Mouse (Mus musculus) liver, embryonic 14.5 days (tissue): ENCODE results near the gene Rho. TPM values are rescaled to one million over a fixed set of nuclear protein-coding genes. Genes with fewer than 3 reads are reported as not detected.
A peak's percentile ranks its signal among the peaks of the same experiment; 100 is the strongest.

Experiments used
- ATAC-seq: fragments of 200-750 bp; cut with Nextera tagmentation; 2 replicates; pipeline ENCODE4 v1.8.0; 2017; ENCODE audit warnings: moderate number of reproducible peaks, mild to moderate bottlenecking, moderate library complexity; ENCODE audit not compliant: insufficient read depth
- DNase-seq, 3 experiments: peaks; one replicate each; pipeline ENCODE4 v3.0.0-alpha.2; 2012 to 2013; ENCODE audit warnings: low read depth in 3 of 3, low spot score in 3 of 3
- H3K27ac ChIP-seq: fragments of 300-500 bp; sonication (generic); 2 replicates; pipeline ENCODE4 v1.5.1; 2014; ENCODE audit warnings: moderate library complexity, mild to moderate bottlenecking, control low read depth, inconsistent platforms
- H3K27me3 ChIP-seq: fragments of 300-500 bp; sonication (generic); 2 replicates; pipeline ENCODE4 v1.6.1; 2014; ENCODE audit warnings: mild to moderate bottlenecking, low read length, moderate library complexity; ENCODE audit not compliant: control insufficient read depth, insufficient read depth
- H3K36me3 ChIP-seq: fragments of 300-500 bp; sonication (generic); replicated peaks from 2 replicates; pipeline ENCODE4 v1.6.1; 2014; ENCODE audit warnings: low read depth; ENCODE audit not compliant: control insufficient read depth, insufficient read depth
- H3K4me1 ChIP-seq, 2 experiments: fragments of 200-500 bp in 1 of 2; fragments of 300-500 bp in 1 of 2; sonication (generic) in 1 of 2; replicated peaks; 2 replicates each; pipeline ENCODE4 v1.6.1; 2012 to 2014; ENCODE audit warnings: antibody characterized with exemption in 1 of 2, inconsistent platforms in 1 of 2, low read length in 1 of 2; ENCODE audit not compliant: control insufficient read depth in 2 of 2, insufficient read depth in 2 of 2
- H3K4me2 ChIP-seq: fragments of 300-500 bp; sonication (generic); 2 replicates; pipeline ENCODE4 v1.6.1; 2014; ENCODE audit warnings: low read depth, mild to moderate bottlenecking, control low read depth, moderate library complexity
- H3K4me3 ChIP-seq, 2 experiments: fragments of 200-500 bp in 1 of 2; fragments of 300-500 bp in 1 of 2; sonication (generic) in 1 of 2; 2 replicates each; pipeline ENCODE4 v1.5.1; 2012 to 2014; ENCODE audit warnings: low read depth in 2 of 2, low read length in 2 of 2, mild to moderate bottlenecking in 2 of 2, control low read depth in 1 of 2, inconsistent platforms in 1 of 2, moderate library complexity in 1 of 2; ENCODE audit not compliant: insufficient read depth in 1 of 2
- H3K9ac ChIP-seq: fragments of 300-500 bp; sonication (generic); replicated peaks from 2 replicates; pipeline ENCODE4 v1.6.1; 2014; ENCODE audit warnings: mild to moderate bottlenecking, control low read depth, moderate library complexity
- H3K9me3 ChIP-seq: fragments of 300-500 bp; sonication (generic); 2 replicates; pipeline ENCODE4 v1.6.1; 2016; ENCODE audit warnings: low read length, mixed read lengths; ENCODE audit not compliant: control insufficient read depth
- CTCF ChIP-seq: IDR thresholded peaks from 2 replicates; pipeline ENCODE4 v1.5.1; 2016; ENCODE audit warnings: antibody characterized with exemption, low read depth, control low read depth
- EP300 ChIP-seq: IDR thresholded peaks from 2 replicates; pipeline ENCODE4 v1.6.1; 2016; ENCODE audit warnings: antibody characterized with exemption, low read depth
- WGBS: fragments of 180-500 bp; shearing (Covaris S2); extraction: QIAGEN DNeasy Blood & Tissue Kit; methylation state at CpG from one replicate; pipeline ENCODE4 v1.1.7; 2014; ENCODE audit not compliant: insufficient replicate concordance; 5-methylcytosine and 5-hydroxymethylcytosine counted together
- polyA plus RNA-seq, 2 experiments: library from polyadenylated mRNA; depleted of rRNA in 1 of 2; stranded (reverse) in 1 of 2; unstranded in 1 of 2; fragments of >200 nt; fragmentation: Nextera tagmentation in 1 of 2; extraction: Ambion mirVana in 1 of 2; gene quantifications; 2 replicates each; pipeline versions ENCODE4 v1.2.1 to v1.2.3; 2012 to 2014

The Rho gene
- polyA plus RNA-seq, 2 experiments = 0.03 TPM; not detected in 1

GRCm38 (mm10) chr6:115897926-115898520, 33.5 kb upstream of the Rho start:
- H3K4me2 ChIP-seq = no peak overlapping the region
- H3K4me1 ChIP-seq = no peaks in the 10 kb centered on the region; a peak in 1 of 4 replicates
- WGBS = 53% methylated on average over 7 of the region's 7 CpGs
- no peaks in the 10 kb centered on the region for H3K27me3 ChIP-seq
- no peak for TF ChIP-seq CTCF
- H3K36me3 ChIP-seq = no peaks in the 10 kb centered on the region
- H3K9me3 ChIP-seq = no peaks in the 10 kb centered on the region
- H3K9ac ChIP-seq = no peak overlapping the region
- no peak overlapping the region for H3K4me3 ChIP-seq
- ATAC-seq (no peak), DNase-seq (no peak)
- no peak overlapping the region for H3K27ac ChIP-seq

GRCm38 (mm10) chr6:115901062-115901461, 30.5 kb upstream of the Rho start:
- H3K4me2 ChIP-seq = no peak overlapping the region
- ATAC-seq = no peak
- H3K27me3 ChIP-seq = no peaks in the 10 kb centered on the region
- peak in 1 of 3 experiments; percentile 17 for DNase-seq
- no peak overlapping the region for H3K9ac ChIP-seq
- H3K4me1 ChIP-seq = peaks cover 0 to 2% of the 10 kb centered on the region in 2 experiments; a peak in 1 of 4 replicates
- TF ChIP-seq EP300 (no peak), CTCF (peak; percentile 76)
- no peak overlapping the region for H3K27ac ChIP-seq
- WGBS = 5% methylated on average over 3 of the region's 3 CpGs
- H3K4me3 ChIP-seq = no peak overlapping the region
- no peaks in the 10 kb centered on the region for H3K36me3 ChIP-seq
- no peaks in the 10 kb centered on the region for H3K9me3 ChIP-seq

GRCm38 (mm10) chr6:115901489-115901931, 30.0 kb upstream of the Rho start:
- Histone ChIP-seq H3K27ac (no peak overlapping the region), H3K9ac (no peak overlapping the region), H3K9me3 (no peaks in the 10 kb centered on the region), H3K4me1 (peaks cover 0 to 2% of the 10 kb centered on the region in 2 experiments; a peak in 1 of 4 replicates), H3K4me2 (no peak overlapping the region), H3K36me3 (no peaks in the 10 kb centered on the region), H3K27me3 (no peaks in the 10 kb centered on the region), H3K4me3 (no peak overlapping the region)
- 75% methylated on average over 8 of the region's 8 CpGs for WGBS
- no peak for TF ChIP-seq EP300
- TF ChIP-seq CTCF = no peak
- ATAC-seq (no peak), DNase-seq (no peak)

GRCm38 (mm10) chr6:115902545-115902944, 29.0 kb upstream of the Rho start:
- Histone ChIP-seq H3K4me1 (peaks cover 0 to 2% of the 10 kb centered on the region in 2 experiments; a peak in 1 of 4 replicates), H3K9me3 (no peaks in the 10 kb centered on the region), H3K27me3 (no peaks in the 10 kb centered on the region), H3K4me2 (no peak overlapping the region), H3K36me3 (no peaks in the 10 kb centered on the region), H3K27ac (no peak overlapping the region), H3K9ac (no peak overlapping the region), H3K4me3 (no peak overlapping the region)
- 60% methylated on average over 3 of the region's 3 CpGs for WGBS
- ATAC-seq = no peak
- DNase-seq = no peak
- no peak for TF ChIP-seq CTCF
- TF ChIP-seq EP300 = no peak

- H3K27me3 ChIP-seq = no peaks in the 10 kb centered on the region
- no peaks in the 10 kb centered on the region for H3K36me3 ChIP-seq
- ATAC-seq (no peak), DNase-seq (no peak)
- no peak overlapping the region for H3K4me2 ChIP-seq
- H3K9ac ChIP-seq = no peak overlapping the region
- no peak overlapping the region for H3K27ac ChIP-seq
- no peak overlapping the region for H3K4me3 ChIP-seq
- no peak for TF ChIP-seq CTCF
- TF ChIP-seq EP300 = no peak
- H3K4me1 ChIP-seq = peaks cover 9 to 20% of the 10 kb centered on the region in 2 experiments; a peak in 3 of 4 replicates
- WGBS = 63% methylated on average over 6 of the region's 6 CpGs
- no peaks in the 10 kb centered on the region for H3K9me3 ChIP-seq
Observed at GRCm38 (mm10) chr6:115905568-115905967, 26.0 kb upstream of the Rho start.
